Mouse (Mus musculus): Measurements from ENCODE around the gene Fbxo9.

GRCm38 (mm10) chr9:78095686-78096085 lies 13.2 kb downstream of the Fbxo9 start:
- no peak for TF ChIP-seq USF1 (IDR thresholded peaks at IDR 0.05; ENCODE audit: low read depth)
- no peak for TF ChIP-seq TCF12 (IDR thresholded peaks at IDR 0.05; ENCODE audit: insufficient read depth, poor library complexity, severe bottlenecking)
- TF ChIP-seq POLR2A (IDR thresholded peaks at IDR 0.05; ENCODE audit: insufficient read length, low read depth): no peak
- no peak for TF ChIP-seq SRF (IDR thresholded peaks at IDR 0.05; ENCODE audit: control insufficient read depth, insufficient read length, low read depth)
- TF ChIP-seq E2F4 (IDR thresholded peaks at IDR 0.05; ENCODE audit: insufficient read depth): no peak
- TF ChIP-seq CEBPB (IDR thresholded peaks at IDR 0.05; ENCODE audit: insufficient read depth, poor library complexity, severe bottlenecking): no peak
- TF ChIP-seq MAX (IDR thresholded peaks at IDR 0.05; ENCODE audit: low read depth): no peak
- TF ChIP-seq REST (IDR thresholded peaks at IDR 0.05; ENCODE audit: insufficient read depth, insufficient read length): no peak
- no peak for TF ChIP-seq MYOG (IDR thresholded peaks at IDR 0.05; ENCODE audit: control insufficient read depth in 1 of 3, insufficient read depth in 1 of 3, insufficient read length in 2 of 3, low read depth in 2 of 3)
- no peak for TF ChIP-seq POLR2AphosphoS2 (IDR thresholded peaks at IDR 0.05; ENCODE audit: insufficient read length, low read depth)
- no peak for TF ChIP-seq MYOD1 (IDR thresholded peaks at IDR 0.05; ENCODE audit: control insufficient read depth in 1 of 3, insufficient read length in 2 of 3, low read depth in 2 of 3)
